Mouse (Mus musculus) layer of hippocampus, adult 11-12 months (tissue): ENCODE measurements around the gene Alox12b.

Source experiments
- DNase-seq: peaks from one replicate; pipeline ENCODE4 v3.0.0; 2022; ENCODE audit warnings: low spot score

The Alox12b gene

DNA sequence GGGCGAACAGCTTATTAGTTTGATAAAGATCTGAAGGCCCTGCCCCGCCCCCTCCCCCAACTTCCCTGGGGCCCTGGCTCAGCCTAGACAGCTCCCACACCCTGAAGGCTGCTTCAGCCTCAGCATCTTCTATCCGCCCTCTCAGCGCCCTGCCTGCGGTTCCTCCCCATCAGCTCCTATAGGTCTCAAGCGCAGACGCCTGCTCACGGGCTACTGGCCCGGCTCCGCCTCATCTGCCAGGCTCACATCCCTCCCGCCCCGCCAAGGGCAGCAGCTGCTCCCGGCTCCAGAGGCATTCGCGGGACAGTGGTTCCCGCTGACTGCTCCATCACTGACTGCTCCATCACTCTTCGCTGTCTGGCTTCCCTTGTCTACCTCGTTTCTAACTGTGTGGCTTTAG is at the start of gene Alox12b:
Alox12b (plus strand) TSS at position 190 of the 400 bp plus-strand sequence.
- DNase-seq = no peak

DNA sequence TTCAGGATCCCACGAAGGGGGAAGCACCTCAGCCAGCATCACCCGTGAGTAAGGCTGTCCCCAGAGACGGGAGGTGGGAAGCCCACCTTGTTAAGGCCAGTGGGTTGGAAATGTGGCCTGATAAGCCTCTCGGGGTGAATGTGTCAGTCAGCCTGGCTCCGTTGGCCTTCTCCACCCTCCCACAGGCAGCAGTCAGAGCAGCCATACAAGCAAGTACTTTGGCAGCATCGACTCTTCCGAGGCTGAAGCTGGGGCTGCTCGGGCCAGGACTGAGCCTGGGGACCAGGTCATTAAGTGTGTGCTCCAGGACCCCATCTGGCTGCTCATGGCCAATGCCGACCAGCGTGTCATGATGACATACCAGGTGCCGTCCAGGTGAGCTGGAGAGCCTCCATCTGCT is 49.1 kb upstream of the Alox12b start:
- no peak for DNase-seq

DNA sequence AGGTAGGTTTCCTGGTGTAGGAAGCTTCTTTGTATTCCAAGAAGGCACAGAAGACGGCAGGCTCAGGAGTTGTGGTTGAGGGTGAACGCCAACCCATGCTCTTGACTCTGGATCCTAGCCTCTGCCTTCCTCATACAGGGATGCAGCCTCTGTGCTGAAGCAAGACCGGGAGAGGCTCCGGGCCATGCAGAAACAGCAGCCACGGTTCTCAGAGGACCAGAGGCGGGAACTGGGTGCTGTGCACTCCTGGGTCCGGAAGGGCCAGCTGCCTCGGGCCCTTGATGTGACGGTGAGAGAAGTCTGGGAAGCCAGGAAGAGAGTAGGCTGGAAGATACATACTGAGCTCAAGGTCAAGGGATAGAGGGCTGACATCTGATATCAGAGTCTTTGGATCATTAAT is 48.6 kb upstream of the Alox12b start:
- DNase-seq = no peak

DNA sequence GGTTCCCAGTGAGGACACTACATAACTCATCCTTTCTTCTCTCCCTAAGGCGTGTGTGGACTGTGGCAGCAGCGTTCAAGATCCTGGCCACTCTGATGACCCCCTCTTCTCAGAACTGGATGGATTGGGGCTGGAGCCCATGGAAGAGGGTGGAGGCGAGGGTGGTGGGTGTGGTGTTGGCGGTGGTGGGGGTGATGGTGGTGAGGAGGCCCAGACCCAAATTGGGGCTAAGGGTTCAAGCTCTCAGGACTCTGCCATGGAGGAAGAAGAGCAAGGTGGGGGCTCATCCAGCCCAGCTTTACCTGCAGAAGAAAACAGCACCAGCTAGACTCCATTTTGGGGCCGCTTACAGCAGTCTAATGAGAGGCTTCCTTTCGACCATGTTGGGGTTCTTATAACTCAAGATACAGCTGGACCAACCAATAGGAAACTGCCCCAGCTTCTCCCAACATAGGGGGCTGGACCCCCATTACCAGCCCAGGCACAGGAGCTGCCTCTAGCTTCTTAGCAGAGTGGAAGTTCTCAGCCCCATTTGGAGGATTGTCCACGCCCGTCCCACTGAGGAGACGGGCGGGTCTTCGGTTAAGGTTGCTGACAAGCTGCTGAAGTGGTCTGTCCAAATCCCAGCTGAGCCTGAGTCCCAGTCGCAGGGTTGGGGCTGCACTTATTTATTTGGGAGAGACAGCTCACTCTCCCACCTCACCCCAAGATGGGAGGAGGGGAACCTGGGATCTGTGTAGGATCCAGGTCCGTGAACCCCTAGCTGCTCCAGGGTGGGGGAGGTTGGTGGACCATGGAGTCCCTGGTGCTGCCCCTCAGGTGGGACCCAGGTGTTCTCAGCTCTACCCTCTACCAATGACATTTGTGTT is 47.5 kb upstream of the Alox12b start:
- no peak for DNase-seq

DNA sequence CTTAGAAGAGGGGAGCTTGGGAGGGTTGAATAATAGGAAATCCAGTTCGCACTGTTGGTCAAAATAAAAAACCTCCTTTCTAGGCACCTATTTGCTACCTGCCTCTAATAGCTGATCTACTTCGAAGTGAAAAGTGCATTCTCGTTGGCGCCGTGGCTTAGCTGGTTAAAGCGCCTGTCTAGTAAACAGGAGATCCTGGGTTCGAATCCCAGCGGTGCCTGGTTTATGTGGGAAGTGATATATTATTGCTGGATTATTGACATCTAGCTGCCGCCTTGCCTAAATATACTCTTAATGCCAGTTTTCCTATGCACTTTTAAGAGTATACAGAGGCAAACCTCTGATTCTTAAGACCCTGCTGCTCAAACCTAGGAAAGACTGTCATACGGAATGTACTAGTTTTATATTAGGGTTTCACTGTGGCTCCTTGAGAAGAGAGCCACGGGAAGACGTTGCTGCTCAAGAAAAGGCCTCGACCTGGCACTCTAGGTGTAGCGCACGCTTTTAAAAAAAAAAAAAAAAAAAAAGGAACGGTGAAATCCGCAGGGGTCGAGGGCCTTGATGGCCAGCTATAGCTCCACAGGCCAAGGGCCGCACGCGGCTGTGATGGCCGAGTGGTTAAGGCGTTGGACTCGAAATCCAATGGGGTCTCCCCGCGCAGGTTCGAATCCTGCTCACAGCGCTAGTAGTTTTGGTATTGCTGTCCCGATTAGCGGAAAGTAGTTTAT is 46.3 kb upstream of the Alox12b start:
- DNase-seq = peak; percentile 92

DNA sequence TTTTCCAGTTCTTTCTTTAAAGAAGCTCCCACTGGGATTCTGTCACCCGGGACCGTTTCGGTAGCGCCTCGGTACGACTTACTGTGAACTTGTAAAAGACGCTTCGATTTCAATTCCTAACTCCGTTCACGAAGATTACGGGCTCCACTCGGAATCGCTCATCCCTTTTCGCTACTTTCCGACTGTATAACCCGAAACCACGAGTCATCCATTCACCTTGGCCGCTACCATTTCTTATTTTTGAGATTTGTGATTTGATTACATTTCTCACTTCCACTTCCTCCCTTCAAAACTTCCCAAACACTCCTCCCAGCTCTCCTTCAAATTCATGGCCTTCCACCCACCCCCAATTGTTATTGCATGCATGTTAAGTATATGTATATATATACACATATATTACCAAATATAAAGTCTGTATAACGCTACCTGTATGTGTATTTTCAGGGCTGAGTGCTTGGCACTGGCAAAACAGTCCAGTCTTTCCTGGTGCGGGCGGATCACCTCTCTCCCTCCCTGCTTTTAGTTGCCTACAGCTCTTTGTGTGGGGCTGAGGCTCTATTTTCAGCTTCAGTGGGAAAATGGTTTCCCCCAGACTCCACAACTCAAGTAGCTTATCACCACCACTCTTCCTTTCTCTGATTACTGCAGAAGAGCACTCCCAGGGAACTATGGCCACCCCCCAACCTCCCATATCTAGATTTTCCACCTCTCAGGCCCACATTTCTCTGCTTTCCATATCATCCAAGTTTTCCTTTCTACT is 45.6 kb upstream of the Alox12b start:
- DNase-seq = no peak

DNA sequence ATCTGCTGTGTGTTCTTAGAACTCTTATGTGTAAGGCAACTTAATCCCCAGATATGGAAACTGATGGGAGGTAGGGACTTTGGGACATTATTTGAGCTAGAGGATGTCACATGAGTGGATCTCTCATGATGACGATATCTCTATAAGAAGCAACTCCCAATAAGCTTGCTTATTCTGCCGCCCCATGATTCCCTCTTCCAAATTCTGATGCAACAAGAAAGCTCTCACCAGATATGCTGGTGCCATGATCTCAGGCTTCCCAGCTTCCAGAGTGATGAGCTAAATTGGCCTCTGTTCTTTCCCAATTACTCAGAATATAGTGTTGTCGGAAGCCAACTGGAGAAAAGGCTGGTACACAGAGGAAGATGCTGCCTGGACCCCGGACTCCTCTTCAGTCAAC is 44.9 kb upstream of the Alox12b start:
- no peak for DNase-seq

DNA sequence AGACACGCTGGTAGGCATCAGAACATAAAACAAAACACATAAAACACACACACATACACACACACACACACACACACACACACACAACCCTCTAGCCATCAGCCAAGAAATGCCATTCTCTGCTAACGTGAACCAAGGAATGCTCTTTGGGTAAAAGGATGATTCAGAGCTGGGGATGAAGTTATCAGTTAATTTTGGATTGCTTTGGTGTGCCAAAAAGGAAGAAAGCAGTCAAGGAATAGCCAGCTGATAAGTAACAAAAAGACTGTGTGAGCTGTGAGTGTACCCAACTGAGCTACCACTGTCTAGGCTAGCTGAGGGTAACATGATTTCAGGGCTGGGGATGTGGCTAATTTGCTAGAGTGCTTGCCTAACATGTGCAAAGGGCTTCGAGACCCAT is 42.8 kb upstream of the Alox12b start:
- DNase-seq = no peak

DNA sequence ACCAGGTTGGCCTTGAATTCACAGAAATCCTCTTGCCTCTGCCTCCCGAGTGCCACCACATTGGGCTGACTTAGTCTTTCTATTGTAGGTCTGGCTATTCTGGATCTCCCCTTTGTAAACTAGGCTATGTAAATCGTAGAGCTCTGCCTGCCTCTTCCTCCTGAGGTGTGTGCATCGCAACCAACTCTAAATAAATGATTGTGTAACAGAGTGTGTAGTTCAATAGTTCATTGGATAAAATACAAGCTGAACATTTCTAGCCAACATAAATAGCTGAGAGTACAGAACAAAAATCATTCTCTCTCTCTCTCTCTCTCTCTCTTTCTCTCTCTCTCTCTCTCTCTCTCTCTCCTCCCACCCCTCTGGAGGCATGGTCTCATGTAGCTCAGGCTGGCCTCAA is 42.2 kb upstream of the Alox12b start:
- no peak for DNase-seq

DNA sequence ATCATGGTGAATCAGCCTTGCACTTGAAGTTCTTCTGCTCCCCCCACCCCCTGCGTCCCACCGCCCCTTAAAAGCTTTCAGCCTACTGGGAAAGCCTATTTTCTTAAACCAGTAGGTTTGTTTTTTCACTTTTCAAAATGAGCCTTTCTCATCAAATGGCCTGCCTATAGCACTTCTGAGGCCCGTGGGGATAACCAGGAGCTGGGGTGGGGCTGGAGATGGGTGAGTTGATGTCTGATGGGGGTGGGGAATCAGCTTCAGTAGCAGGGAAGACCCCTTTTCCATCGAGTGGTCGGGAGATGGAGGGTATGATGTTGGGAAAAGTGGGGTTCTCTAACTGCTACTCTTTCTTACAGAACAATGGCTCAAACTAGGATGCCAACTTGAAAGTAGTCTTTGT is 39.9 kb upstream of the Alox12b start:
- DNase-seq = no peak

DNA sequence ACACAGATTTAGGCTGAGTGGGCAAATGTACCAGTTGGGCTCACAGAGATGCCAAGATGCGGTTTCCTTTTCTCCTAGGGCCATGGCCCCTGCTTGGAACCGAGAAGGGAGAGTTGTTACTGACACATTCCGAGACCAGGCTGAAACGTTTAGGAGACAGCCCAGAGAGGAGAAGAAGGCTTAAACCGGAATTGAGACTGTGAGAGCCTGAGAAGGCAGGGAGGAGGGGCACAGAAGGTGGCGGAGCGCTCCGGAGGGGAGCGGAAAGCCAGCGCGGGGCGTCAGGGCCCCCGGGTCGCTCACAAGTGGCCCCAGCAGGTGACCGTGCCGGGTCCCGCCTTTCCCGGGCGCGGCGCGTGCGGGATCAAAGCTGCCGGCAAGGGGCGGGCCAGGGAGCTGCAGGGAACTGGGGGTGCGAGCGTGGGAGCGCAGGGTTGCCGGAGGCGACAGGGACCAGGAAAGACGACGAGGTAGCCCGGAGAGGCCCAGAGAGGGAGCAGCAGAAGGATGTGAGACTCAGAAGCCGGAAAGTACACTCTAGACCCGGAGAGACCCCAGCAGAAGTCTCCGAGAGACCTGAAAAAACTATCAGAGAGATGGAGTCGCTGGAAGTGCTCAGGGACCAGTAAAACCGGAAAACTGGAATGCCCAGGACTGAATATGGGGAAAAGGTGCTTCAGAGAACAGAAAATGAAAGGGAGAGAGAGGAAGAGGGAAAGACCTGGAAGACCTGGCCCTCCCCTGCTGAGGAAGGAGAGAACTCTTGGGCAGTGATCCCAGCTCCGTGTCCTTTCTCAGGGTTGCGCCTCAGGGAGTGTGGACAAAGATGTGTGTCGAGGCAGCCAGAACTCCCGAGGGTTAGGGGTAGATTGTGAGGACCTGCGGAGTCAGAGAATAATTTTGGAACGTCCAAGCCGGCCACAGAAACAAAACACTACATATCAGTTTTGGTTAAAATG is 38.8 kb upstream of the Alox12b start:
- peak; percentile 58 for DNase-seq

DNA sequence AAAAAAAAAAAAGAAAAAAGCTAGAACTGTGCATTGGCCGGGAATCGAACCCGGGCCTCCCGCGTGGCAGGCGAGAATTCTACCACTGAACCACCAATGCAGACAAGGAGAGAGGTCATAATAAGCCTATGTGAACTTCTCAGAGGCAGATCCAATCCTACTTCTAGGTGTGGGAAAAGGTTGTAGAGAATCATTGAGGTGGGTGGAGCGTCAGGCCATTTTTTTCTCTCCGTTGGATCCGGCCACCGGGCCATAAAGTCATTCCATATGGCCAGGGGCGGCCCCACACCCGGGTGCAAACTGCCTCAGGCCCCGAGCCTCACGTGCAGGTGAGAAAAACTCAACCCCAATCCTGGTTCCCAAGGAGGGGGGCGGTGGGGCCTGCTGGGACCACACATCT is 38.0 kb upstream of the Alox12b start:
- peak; percentile 89 for DNase-seq

DNA sequence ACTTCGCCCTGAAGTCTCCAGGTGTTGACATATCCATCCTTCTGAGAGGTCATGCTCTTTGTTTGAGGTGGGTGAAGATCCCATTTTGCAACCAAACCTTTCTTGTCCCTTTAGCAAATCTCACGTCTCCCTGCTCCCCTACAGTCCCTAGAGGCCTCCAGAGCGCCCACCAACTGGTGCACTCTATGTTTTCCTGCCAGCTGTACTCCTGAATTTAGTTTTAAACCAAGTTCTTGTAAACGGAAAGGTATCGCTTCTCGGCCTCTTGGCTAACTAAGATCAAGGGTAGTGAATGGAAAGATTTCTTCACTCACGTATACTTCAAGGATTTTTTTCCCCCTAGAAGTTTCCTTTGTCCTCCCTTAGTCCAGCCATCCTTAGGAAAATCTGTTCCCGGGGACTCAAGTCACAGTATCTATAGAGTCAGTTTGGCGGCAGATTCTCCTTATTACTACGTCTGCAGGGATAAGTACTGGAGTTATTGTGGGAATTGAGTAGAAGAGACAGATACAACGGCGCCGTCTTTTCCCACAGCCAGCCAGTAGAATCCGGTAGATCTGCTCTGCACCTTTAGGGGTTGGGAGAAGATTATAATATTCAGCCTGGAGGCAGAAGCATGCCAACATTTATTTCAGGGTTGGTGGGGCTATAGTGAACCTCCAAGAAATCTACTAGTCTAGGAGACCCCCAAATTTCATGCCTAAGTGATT is 37.2 kb upstream of the Alox12b start:
- DNase-seq = no peak

DNA sequence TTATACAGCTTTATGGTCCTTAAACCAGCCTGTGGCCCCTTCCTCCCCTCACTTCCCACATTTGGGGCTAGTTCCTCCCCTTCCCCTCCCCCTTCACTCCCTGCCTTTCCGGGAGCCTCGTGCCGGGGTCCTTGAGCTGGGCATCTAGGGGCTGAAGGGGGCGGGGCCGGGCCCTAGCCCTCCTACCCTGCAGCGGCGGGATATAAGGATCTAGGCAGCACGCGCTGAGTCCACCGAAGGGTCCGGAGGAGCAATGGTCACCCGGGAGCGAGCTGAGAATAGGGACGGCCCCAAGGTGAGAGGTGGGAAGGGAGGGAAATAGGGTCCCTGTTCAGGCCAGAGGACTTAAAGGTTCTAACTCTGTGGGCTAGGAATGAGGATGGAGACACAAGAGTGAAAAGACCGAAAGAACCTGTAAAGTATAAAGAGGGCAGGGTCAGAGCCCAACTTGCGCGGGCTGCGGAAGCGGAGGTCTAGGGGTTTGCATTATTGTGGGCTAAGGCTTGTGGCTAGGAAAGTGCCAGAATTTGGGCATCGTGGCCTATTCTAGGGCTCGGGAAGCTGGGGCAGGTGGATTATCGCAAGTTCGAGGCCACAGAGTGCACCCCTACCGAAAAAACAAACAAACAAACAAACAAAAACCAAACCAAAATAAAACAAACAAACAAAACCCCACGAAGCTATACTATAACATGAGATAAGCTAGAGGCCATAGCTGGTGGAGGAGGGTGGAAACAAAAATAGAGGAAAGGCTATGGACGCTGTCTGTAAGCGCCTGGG is 36.4 kb upstream of the Alox12b start, which contains the start of gene Hes7:
Hes7 (plus strand) TSS at position 184 of the 780 bp plus-strand sequence.
- DNase-seq = no peak

DNA sequence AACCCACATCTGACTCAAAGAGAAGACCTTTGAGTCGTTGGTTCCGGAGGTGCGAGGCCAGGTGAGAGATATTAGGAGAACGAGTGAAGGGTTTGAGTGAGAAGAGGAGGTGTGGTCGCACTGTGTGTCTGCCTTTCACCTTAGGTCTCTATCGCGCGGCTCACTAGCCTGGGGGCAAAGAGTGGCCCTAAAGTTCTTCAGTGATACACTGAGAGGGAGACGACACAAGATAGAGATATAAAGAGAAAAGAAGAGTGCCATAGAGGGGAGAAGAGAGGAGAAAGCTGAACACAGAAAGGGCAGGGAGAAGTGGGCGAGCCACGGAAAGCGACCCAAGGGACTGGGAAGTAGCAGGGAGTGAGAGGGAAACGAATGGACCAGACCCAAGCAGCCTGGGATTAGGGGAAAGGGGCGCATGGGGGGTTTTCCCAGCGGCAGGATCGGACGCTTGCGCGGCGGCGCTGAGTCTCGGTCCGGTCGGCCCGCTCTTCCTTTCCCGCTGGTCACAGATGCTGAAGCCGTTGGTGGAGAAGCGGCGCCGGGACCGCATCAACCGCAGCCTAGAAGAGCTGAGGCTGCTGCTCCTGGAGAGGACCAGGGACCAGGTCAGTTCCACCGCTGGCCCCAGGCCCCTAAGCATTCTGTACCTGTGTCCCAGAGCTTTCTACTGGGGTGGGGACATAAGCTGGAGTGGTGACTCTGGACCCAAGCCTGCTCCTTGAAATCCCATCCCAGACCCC is 35.6 kb upstream of the Alox12b start:
- DNase-seq = no peak

DNA sequence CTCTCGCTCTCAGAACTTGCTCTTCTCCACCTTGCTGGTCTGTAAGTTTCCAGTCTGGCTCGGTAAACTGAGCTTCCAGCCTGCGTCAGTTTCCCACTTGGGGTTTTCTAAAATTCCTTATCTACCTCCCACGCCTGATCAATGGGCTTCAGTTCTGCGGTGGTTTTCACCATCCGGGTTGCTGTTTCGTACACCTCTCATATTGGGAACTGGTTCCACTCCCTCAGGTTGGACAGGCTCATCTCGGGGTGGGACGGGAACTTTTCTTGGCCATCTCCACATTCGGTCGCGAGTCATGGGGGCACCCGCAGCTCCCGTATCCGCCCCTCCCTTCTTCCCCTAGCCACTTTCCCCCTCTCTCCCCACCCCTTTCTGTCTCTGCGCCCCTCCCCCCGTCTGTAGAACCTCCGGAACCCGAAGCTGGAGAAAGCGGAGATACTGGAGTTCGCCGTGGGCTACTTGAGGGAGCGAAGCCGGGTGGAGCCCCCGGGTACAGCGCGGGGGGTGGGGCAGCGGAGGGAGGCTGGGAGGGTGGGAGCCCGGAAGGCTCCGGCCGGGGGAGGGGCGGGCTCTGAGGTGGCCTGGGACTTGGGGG is 35.0 kb upstream of the Alox12b start:
- no peak for DNase-seq

DNA sequence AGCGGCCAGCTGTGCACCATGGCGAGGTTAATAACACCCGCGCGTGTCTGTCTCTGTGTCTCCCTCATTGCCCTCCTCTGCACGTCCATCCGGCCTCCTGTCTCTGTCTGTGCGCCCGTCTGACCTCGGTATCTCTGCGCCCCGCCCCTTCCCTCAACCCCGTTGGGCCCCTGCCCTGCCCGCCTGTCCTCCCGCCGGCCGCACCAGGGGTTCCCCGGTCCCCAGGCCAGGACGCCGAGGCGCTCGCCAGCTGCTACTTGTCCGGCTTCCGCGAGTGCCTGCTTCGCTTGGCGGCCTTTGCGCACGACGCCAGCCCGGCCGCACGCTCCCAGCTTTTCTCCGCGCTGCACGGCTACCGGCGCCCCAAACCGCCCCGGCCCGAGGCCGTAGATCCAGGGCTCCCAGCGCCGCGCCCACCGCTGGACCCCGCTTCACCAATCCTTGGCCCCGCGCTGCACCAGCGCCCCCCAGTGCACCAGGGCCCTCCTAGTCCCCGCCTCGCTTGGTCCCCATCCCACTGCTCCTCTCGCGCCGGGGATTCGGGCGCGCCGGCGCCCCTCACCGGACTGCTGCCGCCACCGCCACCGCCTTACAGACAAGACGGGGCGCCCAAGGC is 34.3 kb upstream of the Alox12b start, which contains the start of gene 9130213A22Rik:
9130213A22Rik (minus strand) TSS at position 254 of the 616 bp plus-strand sequence.
- DNase-seq = peak; percentile 92

DNA sequence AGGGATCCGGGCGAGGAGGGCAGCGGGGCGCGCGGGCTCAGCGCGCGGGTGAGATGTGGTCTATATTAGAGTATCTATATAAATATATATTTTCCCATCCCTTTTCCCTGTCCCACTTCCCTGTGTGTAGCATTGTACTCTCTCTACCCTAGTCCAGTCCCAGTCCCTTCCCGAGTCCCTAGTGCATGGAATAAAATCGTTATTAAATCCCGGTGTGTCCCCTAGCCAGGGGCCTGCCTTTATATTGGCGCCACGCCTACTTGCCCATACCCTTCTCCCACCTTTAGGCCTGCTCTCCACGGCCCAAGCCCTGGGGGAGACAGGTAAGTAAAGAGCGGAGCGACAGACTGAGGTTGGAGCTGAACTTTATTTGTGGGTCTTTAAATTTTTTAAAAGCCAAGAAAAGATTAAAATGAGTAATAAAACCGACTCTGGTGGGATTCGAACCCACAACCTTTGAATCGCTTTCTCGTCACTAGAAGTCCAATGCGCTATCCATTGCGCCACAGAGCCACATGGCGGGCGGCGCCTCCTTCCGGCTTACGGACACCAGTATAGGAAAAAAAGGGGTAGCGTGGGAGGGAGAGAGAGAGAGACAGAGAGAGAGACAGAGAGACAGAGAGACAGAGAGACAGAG is 33.6 kb upstream of the Alox12b start:
- DNase-seq = peak; percentile 94
